Mouse (Mus musculus): Measurements from ENCODE around the gene Trim54. TPM values are rescaled to one million over a fixed set of nuclear protein-coding genes. Genes with fewer than 3 reads are reported as not detected.
A peak's percentile ranks its signal among the peaks of the same experiment; 100 is the strongest.

Trim54 gene
- not detected in 2 replicates for polyA plus RNA-seq (2014; fragmentation: Nextera tagmentation; extraction: Ambion mirVana)

- H3K36me3 ChIP-seq (replicated peaks; ENCODE audit: control insufficient read depth, insufficient read depth), result no peaks in the 10 kb centered on the region
- no peak for ATAC-seq (ENCODE audit: low FRiP score)
- no peak within 1 kb of the TSS for H3K9ac ChIP-seq
- H3K4me3 ChIP-seq (replicated peaks; ENCODE audit: low read length), result no peak within 1 kb of the TSS
- H3K27ac ChIP-seq, result no peak within 1 kb of the TSS
- H3K4me1 ChIP-seq (replicated peaks; ENCODE audit: control insufficient read depth, insufficient read depth, low read length), result no peaks in the 10 kb centered on the region
- 57% methylated on average over 3 of the region's 3 CpGs for WGBS
- H3K27me3 ChIP-seq (ENCODE audit: control insufficient read depth, insufficient read depth, low read length), result no peaks in the 10 kb centered on the region
- no peak within 1 kb of the TSS for H3K4me2 ChIP-seq (replicated peaks)
- no peak for DNase-seq (ENCODE audit: low spot score)
- no peaks in the 10 kb centered on the region for H3K9me3 ChIP-seq (ENCODE audit: control insufficient read depth, low read length)
These were observed at the start of gene Trim54 for GRCm38 (mm10) chr5:31116354-31116753. TSS of gene Trim54 (plus strand) at chr5:31116712.

DNA sequence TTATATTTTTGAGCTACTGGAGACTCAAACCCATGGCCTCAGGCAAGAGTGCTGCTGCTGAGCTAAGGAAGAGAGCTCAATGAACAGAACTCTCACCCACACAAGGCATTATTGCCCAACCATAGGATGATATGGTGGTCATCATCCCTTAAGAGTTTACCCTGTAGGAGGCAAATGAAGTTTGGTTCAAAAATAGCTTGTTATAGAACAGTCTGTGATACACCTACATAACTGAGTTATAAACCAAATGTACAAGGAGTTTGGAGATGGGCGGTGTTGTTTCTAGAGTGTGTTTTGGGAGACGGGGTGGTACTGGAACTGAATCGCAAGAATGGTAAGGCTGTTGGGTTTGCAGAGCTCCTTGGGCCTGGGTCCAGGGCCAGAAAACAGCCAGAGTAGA lies 46.7 kb upstream of the Trim54 start:
- Histone ChIP-seq H3K27me3 (ENCODE audit: control insufficient read depth, insufficient read depth, low read length) (no peaks in the 10 kb centered on the region), H3K4me1 (replicated peaks; ENCODE audit: control insufficient read depth, insufficient read depth, low read length) (no peaks in the 10 kb centered on the region), H3K9me3 (ENCODE audit: control insufficient read depth, low read length) (no peaks in the 10 kb centered on the region), H3K9ac (no peak overlapping the region), H3K27ac (no peak overlapping the region), H3K4me3 (replicated peaks; ENCODE audit: low read length) (no peak overlapping the region), H3K36me3 (replicated peaks; ENCODE audit: control insufficient read depth, insufficient read depth) (peaks cover 92% of the 10 kb centered on the region), H3K4me2 (replicated peaks) (no peak overlapping the region)
- ATAC-seq (ENCODE audit: low FRiP score) (no peak), DNase-seq (ENCODE audit: low spot score) (no peak)
- WGBS, result 88% methylated on average over 3 of the region's 3 CpGs

- H3K9me3 ChIP-seq (ENCODE audit: control insufficient read depth, low read length), result no peaks in the 10 kb centered on the region
- H3K36me3 ChIP-seq (replicated peaks; ENCODE audit: control insufficient read depth, insufficient read depth), result peaks cover 97% of the 10 kb centered on the region
- DNase-seq (ENCODE audit: low spot score) (no peak), ATAC-seq (ENCODE audit: low FRiP score) (no peak)
- no peaks in the 10 kb centered on the region for H3K4me1 ChIP-seq (replicated peaks; ENCODE audit: control insufficient read depth, insufficient read depth, low read length)
- H3K4me2 ChIP-seq (replicated peaks), result no peak overlapping the region
- WGBS, result 100% methylated on average over 2 of the region's 2 CpGs
- no peak overlapping the region for H3K27ac ChIP-seq
- no peak overlapping the region for H3K4me3 ChIP-seq (replicated peaks; ENCODE audit: low read length)
- H3K9ac ChIP-seq, result no peak overlapping the region
- H3K27me3 ChIP-seq (ENCODE audit: control insufficient read depth, insufficient read depth, low read length), result no peaks in the 10 kb centered on the region
These were observed 45.5 kb upstream of the Trim54 start for GRCm38 (mm10) chr5:31071059-31071458.

DNA sequence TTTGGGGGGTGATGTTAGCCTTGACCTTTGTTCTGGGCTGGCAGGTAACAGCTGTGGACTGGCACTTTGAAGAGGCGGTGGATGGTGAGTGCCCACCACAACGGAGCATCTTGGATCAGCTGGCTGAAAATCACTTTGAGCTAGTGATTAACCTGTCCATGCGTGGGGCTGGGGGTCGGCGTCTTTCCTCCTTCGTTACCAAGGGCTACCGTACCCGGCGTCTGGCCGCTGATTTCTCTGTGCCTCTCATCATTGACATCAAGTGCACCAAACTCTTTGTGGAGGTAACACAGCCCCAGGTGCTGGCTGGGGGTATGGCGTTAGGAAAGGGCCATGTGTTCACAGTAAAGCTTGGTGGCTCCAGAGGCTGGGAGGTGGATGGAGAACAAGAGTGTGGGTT lies 44.7 kb upstream of the Trim54 start:
- ATAC-seq (ENCODE audit: low FRiP score), result no peak

GRCm38 (mm10) chr5:31073176-31073575 lies 43.3 kb upstream of the Trim54 start:
- Histone ChIP-seq H3K27me3 (ENCODE audit: control insufficient read depth, insufficient read depth, low read length) (no peaks in the 10 kb centered on the region), H3K9ac (no peak overlapping the region), H3K9me3 (ENCODE audit: control insufficient read depth, low read length) (no peaks in the 10 kb centered on the region), H3K4me2 (replicated peaks) (no peak overlapping the region), H3K4me1 (replicated peaks; ENCODE audit: control insufficient read depth, insufficient read depth, low read length) (no peaks in the 10 kb centered on the region), H3K27ac (no peak overlapping the region), H3K4me3 (replicated peaks; ENCODE audit: low read length) (no peak overlapping the region), H3K36me3 (replicated peaks; ENCODE audit: control insufficient read depth, insufficient read depth) (peaks cover 97% of the 10 kb centered on the region)
- 94% methylated on average over 12 of the region's 12 CpGs for WGBS
- ATAC-seq (ENCODE audit: low FRiP score), result no peak
- no peak for DNase-seq (ENCODE audit: low spot score)

More for the DNA sequence above, 44.7 kb upstream of the Trim54 start:
- WGBS, result 90% methylated on average over 11 of the region's 11 CpGs
- no peak overlapping the region for H3K27ac ChIP-seq
- no peak overlapping the region for H3K4me2 ChIP-seq (replicated peaks)
- no peaks in the 10 kb centered on the region for H3K9me3 ChIP-seq (ENCODE audit: control insufficient read depth, low read length)
- DNase-seq (ENCODE audit: low spot score), result no peak
- no peak overlapping the region for H3K9ac ChIP-seq
- no peak overlapping the region for H3K4me3 ChIP-seq (replicated peaks; ENCODE audit: low read length)
- H3K27me3 ChIP-seq (ENCODE audit: control insufficient read depth, insufficient read depth, low read length), result no peaks in the 10 kb centered on the region
- no peaks in the 10 kb centered on the region for H3K4me1 ChIP-seq (replicated peaks; ENCODE audit: control insufficient read depth, insufficient read depth, low read length)
- peaks cover 98% of the 10 kb centered on the region for H3K36me3 ChIP-seq (replicated peaks; ENCODE audit: control insufficient read depth, insufficient read depth)

- H3K4me2 ChIP-seq (replicated peaks), result no peak overlapping the region
- no peaks in the 10 kb centered on the region for H3K9me3 ChIP-seq (ENCODE audit: control insufficient read depth, low read length)
- DNase-seq (ENCODE audit: low spot score) (no peak), ATAC-seq (ENCODE audit: low FRiP score) (no peak)
- no peaks in the 10 kb centered on the region for H3K4me1 ChIP-seq (replicated peaks; ENCODE audit: control insufficient read depth, insufficient read depth, low read length)
- no peaks in the 10 kb centered on the region for H3K27me3 ChIP-seq (ENCODE audit: control insufficient read depth, insufficient read depth, low read length)
- H3K36me3 ChIP-seq (replicated peaks; ENCODE audit: control insufficient read depth, insufficient read depth), result peaks cover 75% of the 10 kb centered on the region
- WGBS, result 92% methylated on average over 13 of the region's 13 CpGs
- H3K4me3 ChIP-seq (replicated peaks; ENCODE audit: low read length), result no peak overlapping the region
- H3K9ac ChIP-seq, result no peak overlapping the region
- H3K27ac ChIP-seq, result no peak overlapping the region
These were observed 40.2 kb upstream of the Trim54 start for GRCm38 (mm10) chr5:31076346-31076745.

DNA sequence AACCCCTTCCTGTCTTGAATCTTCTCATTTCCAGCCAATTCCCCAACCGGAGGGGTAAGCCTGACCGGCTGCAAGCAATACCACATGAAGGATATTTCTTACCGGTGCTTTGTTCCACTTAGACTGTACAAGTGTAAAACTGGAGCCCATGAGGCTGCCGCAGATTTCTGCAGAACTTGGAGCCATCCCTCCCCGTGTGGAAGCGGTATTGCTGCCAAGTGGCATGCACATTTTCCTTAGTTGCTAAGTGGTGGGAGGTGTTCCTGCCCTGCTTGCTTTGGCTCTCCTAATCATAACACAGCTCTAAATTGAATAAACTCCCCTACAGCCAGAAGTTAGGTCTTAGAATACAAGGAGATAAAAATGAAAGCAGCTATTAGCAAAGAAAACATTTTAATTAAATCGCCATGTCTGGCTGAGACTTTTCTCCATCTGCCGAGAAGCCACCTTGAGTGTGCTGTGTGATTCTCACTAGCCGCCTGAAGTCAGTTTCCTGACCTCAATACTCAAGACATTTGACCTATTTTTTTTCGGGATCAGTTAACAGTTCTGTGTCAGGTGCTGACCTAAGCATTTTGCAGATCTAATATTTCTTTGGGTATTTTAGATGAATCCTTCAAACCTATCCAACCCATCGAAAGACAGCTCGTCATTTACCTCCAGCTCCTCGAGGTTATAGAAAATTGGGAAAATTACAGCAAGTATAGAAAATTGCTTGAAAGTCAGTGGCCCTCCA lies 36.3 kb upstream of the Trim54 start:
- Histone ChIP-seq H3K27ac (no peak overlapping the region), H3K9ac (no peak overlapping the region), H3K36me3 (replicated peaks; ENCODE audit: control insufficient read depth, insufficient read depth) (peaks cover 36% of the 10 kb centered on the region), H3K4me3 (replicated peaks; ENCODE audit: low read length) (no peak overlapping the region), H3K4me2 (replicated peaks) (no peak overlapping the region), H3K27me3 (ENCODE audit: control insufficient read depth, insufficient read depth, low read length) (no peaks in the 10 kb centered on the region), H3K9me3 (ENCODE audit: control insufficient read depth, low read length) (no peaks in the 10 kb centered on the region), H3K4me1 (replicated peaks; ENCODE audit: control insufficient read depth, insufficient read depth, low read length) (peaks cover 13% of the 10 kb centered on the region)
- no peak for DNase-seq (ENCODE audit: low spot score)
- WGBS, result 83% methylated on average over 13 of the region's 13 CpGs
- ATAC-seq (ENCODE audit: low FRiP score), result no peak

GRCm38 (mm10) chr5:31080795-31081164 lies 35.7 kb upstream of the Trim54 start:
- DNase-seq (ENCODE audit: low spot score), result no peak
- 71% methylated on average over 3 of the region's 3 CpGs for WGBS
- Histone ChIP-seq H3K9me3 (ENCODE audit: control insufficient read depth, low read length) (no peaks in the 10 kb centered on the region), H3K9ac (no peak overlapping the region), H3K4me1 (replicated peaks; ENCODE audit: control insufficient read depth, insufficient read depth, low read length) (peaks cover 13% of the 10 kb centered on the region), H3K4me3 (replicated peaks; ENCODE audit: low read length) (no peak overlapping the region), H3K36me3 (replicated peaks; ENCODE audit: control insufficient read depth, insufficient read depth) (peaks cover 31% of the 10 kb centered on the region), H3K4me2 (replicated peaks) (no peak overlapping the region), H3K27me3 (ENCODE audit: control insufficient read depth, insufficient read depth, low read length) (no peaks in the 10 kb centered on the region), H3K27ac (no peak overlapping the region)
- ATAC-seq (ENCODE audit: low FRiP score), result no peak

DNA sequence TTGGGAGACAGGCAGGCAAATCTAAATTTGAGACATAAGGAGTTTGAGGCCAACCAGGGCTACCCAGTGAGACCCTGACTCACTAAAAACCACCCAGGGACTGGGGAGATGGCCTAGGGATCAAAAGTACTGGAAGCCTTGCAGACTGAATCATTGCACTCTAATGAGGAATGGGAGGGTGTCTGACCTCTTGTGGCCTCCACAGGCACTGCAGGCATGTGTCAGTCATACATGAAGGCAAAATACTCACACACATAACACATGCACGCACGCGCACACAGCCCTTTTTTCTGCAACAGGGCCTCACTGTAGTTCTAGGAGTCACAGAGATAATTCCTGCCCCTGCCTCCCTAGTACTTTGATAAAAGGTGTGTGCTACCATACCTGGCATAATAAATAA lies 35.1 kb upstream of the Trim54 start:
- Histone ChIP-seq H3K36me3 (replicated peaks; ENCODE audit: control insufficient read depth, insufficient read depth) (peaks cover 25% of the 10 kb centered on the region), H3K4me1 (replicated peaks; ENCODE audit: control insufficient read depth, insufficient read depth, low read length) (peaks cover 13% of the 10 kb centered on the region), H3K9ac (no peak overlapping the region), H3K27me3 (ENCODE audit: control insufficient read depth, insufficient read depth, low read length) (no peaks in the 10 kb centered on the region), H3K4me3 (replicated peaks; ENCODE audit: low read length) (no peak overlapping the region), H3K9me3 (ENCODE audit: control insufficient read depth, low read length) (no peaks in the 10 kb centered on the region), H3K4me2 (replicated peaks) (no peak overlapping the region), H3K27ac (no peak overlapping the region)
- 78% methylated on average over 3 of the region's 3 CpGs for WGBS
- DNase-seq (ENCODE audit: low spot score) (no peak), ATAC-seq (ENCODE audit: low FRiP score) (no peak)

- H3K27me3 ChIP-seq (ENCODE audit: control insufficient read depth, insufficient read depth, low read length), result no peaks in the 10 kb centered on the region
- peak overlapping the region; percentile 62 for H3K27ac ChIP-seq
- H3K9ac ChIP-seq, result no peak overlapping the region
- no peak overlapping the region for H3K4me3 ChIP-seq (replicated peaks; ENCODE audit: low read length)
- no peak for DNase-seq (ENCODE audit: low spot score)
- peaks cover 16% of the 10 kb centered on the region for H3K36me3 ChIP-seq (replicated peaks; ENCODE audit: control insufficient read depth, insufficient read depth)
- no peak for ATAC-seq (ENCODE audit: low FRiP score)
- 11% methylated on average over 5 of the region's 5 CpGs for WGBS
- H3K4me1 ChIP-seq (replicated peaks; ENCODE audit: control insufficient read depth, insufficient read depth, low read length), result peaks cover 13% of the 10 kb centered on the region
- H3K9me3 ChIP-seq (ENCODE audit: control insufficient read depth, low read length), result no peaks in the 10 kb centered on the region
- no peak overlapping the region for H3K4me2 ChIP-seq (replicated peaks)
These were observed 34.2 kb upstream of the Trim54 start for GRCm38 (mm10) chr5:31082355-31082754.
